In genomic region chr11:94161867-94162581, GRCm38 (mm10) we compare ENCODE assay signal across 7 mouse cellular contexts. TPM values are rescaled to one million over a fixed set of nuclear protein-coding genes. Genes with fewer than 3 reads are reported as not detected.
DNase-seq lines count a peak whose midpoint lies in the region; ATAC-seq and TF ChIP-seq lines count a peak whose summit lies in the region.

No protein-coding gene starts in this region.

- H3K4me2 ChIP-seq in forebrain, embryonic 16.5 days (ENCODE audit: low read length): no peak overlapping the region
- H3K4me2 ChIP-seq in kidney, postnatal 0 days (ENCODE audit: low read length): no peak overlapping the region
- no peak overlapping the region for H3K4me2 ChIP-seq in neural tube, embryonic 15.5 days

- ATAC-seq in forebrain, embryonic 16.5 days: no peak
- no peak for ATAC-seq in kidney, postnatal 0 days (replicated peaks; ENCODE audit: low FRiP score, low read depth)
- no peak for ATAC-seq in neural tube, embryonic 15.5 days (ENCODE audit: low FRiP score)

- 88% methylated on average over 11 of the region's 11 CpGs for WGBS in forebrain, embryonic 16.5 days
- WGBS in kidney, postnatal 0 days: 84% methylated on average over 11 of the region's 11 CpGs
- WGBS in neural tube, embryonic 15.5 days: 87% methylated on average over 11 of the region's 11 CpGs

- H3K9ac ChIP-seq in forebrain, embryonic 16.5 days (replicated peaks; ENCODE audit: low read depth, low read length): no peak overlapping the region; the same call in 1 of the 2 replicates
- no peak overlapping the region for H3K9ac ChIP-seq in kidney, postnatal 0 days (ENCODE audit: low read depth, low read length)
- no peak overlapping the region for H3K9ac ChIP-seq in neural tube, embryonic 15.5 days (replicated peaks)

- peaks cover 32% of the 10 kb centered on the region for H3K4me1 ChIP-seq in forebrain, embryonic 16.5 days (replicated peaks; ENCODE audit: control insufficient read depth, insufficient read depth, low read length)
- H3K4me1 ChIP-seq in kidney, postnatal 0 days (replicated peaks; ENCODE audit: insufficient read depth, low read length): peaks cover 15% of the 10 kb centered on the region
- H3K4me1 ChIP-seq in neural tube, embryonic 15.5 days: peaks cover 40% of the 10 kb centered on the region

- H3K27ac ChIP-seq in forebrain, embryonic 16.5 days (ENCODE audit: low read length): peak overlapping the region; percentile 98
- H3K27ac ChIP-seq in kidney, postnatal 0 days: peak overlapping the region; percentile 78
- peak overlapping the region; percentile 98 for H3K27ac ChIP-seq in neural tube, embryonic 15.5 days (replicated peaks)

- no peak overlapping the region for H3K4me3 ChIP-seq in forebrain, embryonic 16.5 days (replicated peaks; ENCODE audit: low read length)
- H3K4me3 ChIP-seq in kidney, postnatal 0 days (replicated peaks; ENCODE audit: low read depth, low read length): no peak overlapping the region
- no peak overlapping the region for H3K4me3 ChIP-seq in neural tube, embryonic 15.5 days (replicated peaks)

- no peaks in the 10 kb centered on the region for H3K27me3 ChIP-seq in forebrain, embryonic 16.5 days (replicated peaks; ENCODE audit: control insufficient read depth, insufficient read depth, low read length)
- no peaks in the 10 kb centered on the region for H3K27me3 ChIP-seq in kidney, postnatal 0 days (ENCODE audit: insufficient read depth, low read length)
- no peaks in the 10 kb centered on the region for H3K27me3 ChIP-seq in neural tube, embryonic 15.5 days (replicated peaks)

- H3K9me3 ChIP-seq in forebrain, embryonic 16.5 days (ENCODE audit: control insufficient read depth, low read length): no peaks in the 10 kb centered on the region
- H3K9me3 ChIP-seq in kidney, postnatal 0 days (replicated peaks; ENCODE audit: low read length): no peaks in the 10 kb centered on the region
- no peaks in the 10 kb centered on the region for H3K9me3 ChIP-seq in neural tube, embryonic 15.5 days (replicated peaks)

- DNase-seq in lung, adult 18-20 months: peak; percentile 76 to 85
- no peak for DNase-seq in lung, postnatal 4 days
- no peak for DNase-seq in kidney, postnatal 0 days (ENCODE audit: low spot score)
- DNase-seq in thymus, postnatal 25 days: no peak
- DNase-seq in right cerebral cortex, postnatal 10 days (ENCODE audit: low spot score in 2 of 2): no peak

- no peaks in the 10 kb centered on the region for H3K36me3 ChIP-seq in forebrain, embryonic 16.5 days (ENCODE audit: control insufficient read depth, insufficient read depth)
- H3K36me3 ChIP-seq in kidney, postnatal 0 days (ENCODE audit: insufficient read depth, low read length): no peaks in the 10 kb centered on the region
- no peaks in the 10 kb centered on the region for H3K36me3 ChIP-seq in neural tube, embryonic 15.5 days

- no peak for TF ChIP-seq CTCF in kidney, postnatal 0 days (IDR thresholded peaks at IDR 0.05; ENCODE audit: low read depth)

RNA-seq across cellular contexts. Expression of gene Tob1, which starts 49.2 kb away (rescaled TPM):
- polyA plus RNA-seq in forebrain, embryonic 16.5 days (2015; fragmentation: Nextera tagmentation; extraction: Ambion mirVana): 35.1 and 46.0 TPM in 2 replicates
- polyA plus RNA-seq in kidney, postnatal 0 days (2015; fragmentation: Nextera tagmentation; extraction: Ambion mirVana): 55.2 and 56.6 TPM in 2 replicates
- polyA plus RNA-seq in neural tube, embryonic 15.5 days (2015; fragmentation: Nextera tagmentation; extraction: Ambion mirVana): 28.3 and 31.4 TPM in 2 replicates

Comparison
In these comparisons a context has a peak if more than half of its experiments do, and no peak if none do; other contexts are left out.
1. DNase-seq: peak in lung, adult 18-20 months (2 of 2); none in lung, postnatal 4 days (0 of 2), kidney, postnatal 0 days (single experiment), thymus, postnatal 25 days (single experiment) and right cerebral cortex, postnatal 10 days (0 of 2).
2. Peak in every context shown above with its lines, with median percentiles within 50 percentile points of each other: H3K27ac ChIP-seq.